Mouse (Mus musculus) heart, embryonic 11.5 days (tissue): Measurements from ENCODE around the gene Wdpcp. TPM values are rescaled to one million over a fixed set of nuclear protein-coding genes. Genes with fewer than 3 reads are reported as not detected.

Experiments used
- ATAC-seq: fragments of 200-750 bp; cut with Nextera tagmentation; replicated peaks from 2 replicates; pipeline ENCODE4 v1.8.0; 2017; ENCODE audit warnings: moderate library complexity; ENCODE audit not compliant: insufficient number of reproducible peaks, low FRiP score, low TSS enrichment
- H3K27ac ChIP-seq: fragments of 300-500 bp; sonication (generic); 2 replicates; pipeline ENCODE4 v1.5.1; 2014; ENCODE audit warnings: mild to moderate bottlenecking, low read depth, low read length
- H3K27me3 ChIP-seq: fragments of 300-500 bp; sonication (generic); 2 replicates; pipeline ENCODE4 v1.6.1; 2014; ENCODE audit warnings: mild to moderate bottlenecking, low read length, mixed read lengths; ENCODE audit not compliant: control insufficient read depth, insufficient read depth
- H3K36me3 ChIP-seq: fragments of 300-500 bp; sonication (generic); 2 replicates; pipeline ENCODE4 v1.6.1; 2014; ENCODE audit warnings: mild to moderate bottlenecking, low read length, moderate library complexity, mixed read lengths; ENCODE audit not compliant: control insufficient read depth, insufficient read depth
- H3K4me1 ChIP-seq: fragments of 300-500 bp; sonication (generic); 2 replicates; pipeline ENCODE4 v1.6.1; 2014; ENCODE audit warnings: low read length; ENCODE audit not compliant: control insufficient read depth, insufficient read depth
- H3K4me2 ChIP-seq: fragments of 300-500 bp; sonication (generic); 2 replicates; pipeline ENCODE4 v1.6.1; 2014; ENCODE audit warnings: mild to moderate bottlenecking, moderate library complexity
- H3K4me3 ChIP-seq: fragments of 300-500 bp; sonication (generic); 2 replicates; pipeline ENCODE4 v1.5.1; 2014; ENCODE audit warnings: low read depth, low read length
- H3K9ac ChIP-seq: fragments of 300-500 bp; sonication (generic); 2 replicates; pipeline ENCODE4 v1.6.1; 2014; ENCODE audit warnings: mild to moderate bottlenecking, low read depth, low read length, moderate library complexity
- H3K9me3 ChIP-seq: fragments of 300-500 bp; sonication (generic); replicated peaks from 2 replicates; pipeline ENCODE4 v1.6.1; 2016; ENCODE audit warnings: low read length; ENCODE audit not compliant: control insufficient read depth
- WGBS: fragments of 180-500 bp; shearing (Covaris S2); extraction: QIAGEN DNeasy Blood & Tissue Kit; methylation state at CpG from one replicate; pipeline ENCODE4 v1.1.7; 2014; ENCODE audit not compliant: insufficient replicate concordance; 5-methylcytosine and 5-hydroxymethylcytosine counted together
- polyA plus RNA-seq: library from polyadenylated mRNA; unstranded; fragments of >200 nt; fragmentation: Nextera tagmentation; extraction: Ambion mirVana; gene quantifications from 2 replicates; pipeline ENCODE4 v1.2.1, GENCODE M21; 2014

Gene Wdpcp
- polyA plus RNA-seq, 1 experiment from 2014 or later: 6.5 TPM

GRCm38 (mm10) chr11:21564681-21565405, 7.2 kb upstream of the Wdpcp start:
- Histone ChIP-seq H3K9me3 (no peaks in the 10 kb centered on the region), H3K27ac (no peak overlapping the region), H3K4me1 (peaks cover 13% of the 10 kb centered on the region), H3K36me3 (peaks cover 25% of the 10 kb centered on the region), H3K4me3 (no peak overlapping the region), H3K4me2 (no peak overlapping the region), H3K9ac (no peak overlapping the region), H3K27me3 (no peaks in the 10 kb centered on the region)
- 82% methylated on average over 9 of the region's 9 CpGs for WGBS
- no peak for ATAC-seq

DNA sequence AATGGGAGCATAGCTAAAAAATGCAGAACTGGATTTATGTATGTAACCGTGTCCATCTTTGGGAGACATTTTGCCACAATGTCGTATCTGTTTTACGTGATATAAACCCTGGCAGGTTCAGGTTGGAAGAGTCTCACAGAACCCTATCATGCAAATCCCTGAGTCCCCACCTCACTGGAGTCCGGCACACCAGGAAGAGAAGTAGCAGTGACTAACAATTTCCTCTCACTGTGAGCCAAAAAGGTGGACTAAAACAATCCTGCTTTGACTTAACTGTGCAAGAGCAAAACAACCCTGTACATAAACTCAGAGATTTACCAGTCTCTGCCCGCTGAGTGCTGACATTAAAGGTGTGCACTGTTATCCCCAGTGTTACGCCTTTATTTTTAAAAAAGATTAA, 5.1 kb upstream of the Wdpcp start:
- Histone ChIP-seq H3K4me1 (peaks cover 13% of the 10 kb centered on the region), H3K4me3 (no peak overlapping the region)

GRCm38 (mm10) chr11:21567733-21568132, 4.3 kb upstream of the Wdpcp start:
- peaks cover 15% of the 10 kb centered on the region for H3K4me1 ChIP-seq

More for the DNA sequence above, 5.1 kb upstream of the Wdpcp start:
- H3K4me2 ChIP-seq: no peak overlapping the region
- peaks cover 18% of the 10 kb centered on the region for H3K36me3 ChIP-seq
- no peak overlapping the region for H3K9ac ChIP-seq
- ATAC-seq: no peak
- H3K27ac ChIP-seq: no peak overlapping the region
- no peaks in the 10 kb centered on the region for H3K9me3 ChIP-seq
- WGBS: 89% methylated on average over 6 of the region's 6 CpGs
- no peaks in the 10 kb centered on the region for H3K27me3 ChIP-seq

GRCm38 (mm10) chr11:21569002-21569401, 3.0 kb upstream of the Wdpcp start:
- Histone ChIP-seq H3K4me2 (peak overlapping the region; percentile 77), H3K36me3 (peaks cover 13% of the 10 kb centered on the region), H3K4me3 (peak overlapping the region; percentile 30), H3K27ac (peak overlapping the region; percentile 81), H3K4me1 (peaks cover 14% of the 10 kb centered on the region), H3K27me3 (no peaks in the 10 kb centered on the region), H3K9ac (0 out of 2 replicates have a peak overlapping the region, but pooled peaks have one; percentile 49), H3K9me3 (no peaks in the 10 kb centered on the region)
- WGBS: 46% methylated on average over 5 of the region's 5 CpGs
- ATAC-seq: no peak

More at GRCm38 (mm10) chr11:21567733-21568132, 4.3 kb upstream of the Wdpcp start:
- Histone ChIP-seq H3K36me3 (peaks cover 15% of the 10 kb centered on the region), H3K27ac (no peak overlapping the region), H3K4me3 (no peak overlapping the region), H3K27me3 (no peaks in the 10 kb centered on the region), H3K4me2 (no peak overlapping the region), H3K9me3 (no peaks in the 10 kb centered on the region), H3K9ac (no peak overlapping the region)
- no peak for ATAC-seq
- WGBS: 89% methylated on average over 1 of the region's 1 CpGs

GRCm38 (mm10) chr11:21569456-21570108, 2.5 kb upstream of the Wdpcp start:
- no peak for ATAC-seq
- H3K36me3 ChIP-seq: peaks cover 13% of the 10 kb centered on the region
- H3K4me2 ChIP-seq: peak overlapping the region; percentile 77
- H3K9me3 ChIP-seq: no peaks in the 10 kb centered on the region
- H3K9ac ChIP-seq: peak overlapping the region; percentile 67
- peak overlapping the region; percentile 81 for H3K27ac ChIP-seq
- no peaks in the 10 kb centered on the region for H3K27me3 ChIP-seq
- peak overlapping the region; percentile 30 for H3K4me3 ChIP-seq
- WGBS: 37% methylated on average over 3 of the region's 3 CpGs
- H3K4me1 ChIP-seq: peaks cover 13% of the 10 kb centered on the region

DNA sequence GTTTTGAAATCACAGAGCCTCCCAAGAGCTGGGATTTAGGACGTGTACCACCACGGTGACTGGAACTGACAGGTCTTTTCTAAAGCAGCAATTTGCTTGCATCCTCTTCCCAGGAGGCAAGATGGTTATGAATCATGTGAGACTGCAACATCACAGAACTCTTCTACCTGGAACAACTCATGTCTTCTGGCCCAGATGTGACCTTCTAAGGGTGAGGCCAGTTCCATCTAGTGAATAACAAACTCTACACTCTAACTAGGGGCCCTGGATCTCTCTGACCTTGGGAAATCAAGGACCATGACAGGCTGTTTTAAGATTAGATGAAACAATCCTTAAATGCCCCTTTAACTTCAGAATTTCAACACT, 1.9 kb upstream of the Wdpcp start:
- H3K4me2 ChIP-seq: peak overlapping the region; percentile 77
- H3K4me1 ChIP-seq: peaks cover 13% of the 10 kb centered on the region
- 36% methylated on average over 2 of the region's 2 CpGs for WGBS
- H3K27ac ChIP-seq: peak overlapping the region; percentile 81
- H3K27me3 ChIP-seq: no peaks in the 10 kb centered on the region
- peaks cover 11% of the 10 kb centered on the region for H3K36me3 ChIP-seq
- ATAC-seq: no peak
- peak overlapping the region; percentile 30 for H3K4me3 ChIP-seq
- H3K9ac ChIP-seq: peak overlapping the region; percentile 67
- no peaks in the 10 kb centered on the region for H3K9me3 ChIP-seq

DNA sequence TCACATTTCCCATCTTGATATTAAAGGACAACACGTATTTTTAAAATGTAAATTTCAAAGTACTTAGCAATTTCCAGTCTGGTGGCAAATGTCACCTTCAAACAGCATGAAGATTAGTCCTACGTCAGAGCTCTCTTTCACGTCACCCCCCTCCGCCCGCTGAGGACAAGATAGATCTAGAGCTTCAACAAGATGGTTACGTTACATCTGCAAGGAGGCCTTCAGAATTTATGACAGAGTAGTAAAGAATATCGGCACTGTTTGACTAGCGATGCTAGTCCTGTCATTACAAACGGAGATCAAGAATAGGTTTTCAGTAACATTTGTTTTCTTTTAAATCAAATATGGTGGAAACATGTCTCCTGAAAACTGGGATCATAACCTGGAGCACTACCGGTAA, 1.1 kb upstream of the Wdpcp start:
- H3K36me3 ChIP-seq: peaks cover 11% of the 10 kb centered on the region
- 7% methylated on average over 10 of the region's 10 CpGs for WGBS

DNA sequence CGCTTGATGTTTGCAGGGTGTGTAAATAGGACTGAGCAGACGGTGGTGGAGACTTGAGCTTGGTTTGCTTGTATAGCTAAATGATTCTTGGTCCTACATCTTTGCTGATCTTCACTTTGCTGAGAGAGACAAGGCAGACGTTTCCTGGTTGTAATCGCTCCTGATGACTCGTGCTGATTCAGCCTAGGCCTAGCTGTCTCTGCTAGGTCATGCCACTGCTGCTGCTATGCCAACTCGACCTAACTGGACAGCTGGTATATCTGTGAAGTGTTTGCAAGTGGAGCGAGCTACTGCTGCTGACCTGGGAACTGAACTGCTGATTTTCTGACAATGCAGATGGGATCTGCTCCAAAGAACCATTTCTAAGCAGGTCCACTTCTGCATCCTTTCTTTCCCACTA, 9.4 kb downstream of the Wdpcp start:
- H3K27me3 ChIP-seq: 0 out of 2 replicates have a peak, but pooled peaks cover 2% of the 10 kb centered on the region
- no peaks in the 10 kb centered on the region for H3K36me3 ChIP-seq
- H3K9ac ChIP-seq: no peak overlapping the region
- ATAC-seq: no peak
- H3K4me1 ChIP-seq: no peaks in the 10 kb centered on the region; the same call in 1 of the 2 replicates
- H3K4me3 ChIP-seq: no peak overlapping the region
- H3K27ac ChIP-seq: no peak overlapping the region
- 52% methylated on average over 7 of the region's 7 CpGs for WGBS
- H3K9me3 ChIP-seq: no peaks in the 10 kb centered on the region
- no peak overlapping the region for H3K4me2 ChIP-seq

More for the DNA sequence above, 1.1 kb upstream of the Wdpcp start:
- Histone ChIP-seq H3K27me3 (no peaks in the 10 kb centered on the region), H3K27ac (peak overlapping the region; percentile 94), H3K9me3 (no peaks in the 10 kb centered on the region), H3K9ac (peak overlapping the region; percentile 95), H3K4me1 (peaks cover 13% of the 10 kb centered on the region), H3K4me3 (peak overlapping the region; percentile 93), H3K4me2 (peak overlapping the region; percentile 77)
- ATAC-seq: no peak
